Mouse (Mus musculus) adipose tissue, adult 10 weeks (tissue): ENCODE measurements around the gene Megf6. TPM values are rescaled to one million over a fixed set of nuclear protein-coding genes. Genes with fewer than 3 reads are reported as not detected.

Experiments
- polyA plus RNA-seq: library from polyadenylated mRNA; stranded (reverse); fragments of 350-450 nt; fragmentation: Illumina TruSeq; extraction: RNeasy Lipid Tissue Mini Kit (QIAGEN cat#74804); gene quantifications from one replicate; pipeline ENCODE4 v1.2.3, GENCODE M21; 2014; ENCODE audit warnings: low read depth, low replicate concordance

Gene Megf6
- polyA plus RNA-seq: 15.0 TPM

DNA sequence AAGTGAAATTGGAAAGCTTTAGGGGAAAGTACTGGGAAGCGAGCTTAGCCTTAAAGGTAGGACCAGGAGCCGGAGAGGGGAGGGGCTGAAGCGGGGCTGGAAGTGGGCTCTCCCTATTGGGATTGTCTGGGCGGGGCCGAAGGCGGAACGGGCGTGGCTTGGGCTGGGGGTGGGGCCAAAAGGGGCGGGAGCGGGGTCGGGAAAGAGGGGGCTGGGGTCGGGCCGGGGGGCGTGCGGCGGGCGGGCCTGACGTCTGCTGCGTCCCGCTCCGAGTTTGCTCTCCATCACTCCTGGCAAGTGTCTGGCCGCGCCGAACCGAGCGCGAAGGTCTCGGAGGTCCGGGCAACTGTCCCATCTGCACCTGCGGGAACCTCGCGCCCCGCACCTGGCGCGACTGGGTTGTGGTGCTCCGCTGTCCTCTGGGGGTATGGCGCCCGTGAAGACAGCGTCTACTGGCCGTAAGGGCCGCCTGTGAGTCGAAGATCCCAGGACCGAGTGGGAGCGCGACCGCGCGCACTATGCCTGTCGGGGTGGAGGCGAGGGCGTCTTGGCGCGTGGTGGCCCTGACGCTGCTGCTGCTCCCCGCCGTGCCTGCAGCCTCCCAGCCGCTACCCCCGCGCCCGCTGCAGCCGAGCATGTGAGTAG, at the start of gene Megf6:
Gene Megf6, plus strand, starts transcription at position 225 of the 645 bp plus-strand sequence.

DNA sequence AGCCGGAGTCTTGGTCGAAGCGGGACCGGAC, 30.5 kb upstream of the Megf6 start, which contains the start of gene Trp73:
Gene Trp73, minus strand, starts transcription at position 27 of the 31 bp plus-strand sequence.

DNA sequence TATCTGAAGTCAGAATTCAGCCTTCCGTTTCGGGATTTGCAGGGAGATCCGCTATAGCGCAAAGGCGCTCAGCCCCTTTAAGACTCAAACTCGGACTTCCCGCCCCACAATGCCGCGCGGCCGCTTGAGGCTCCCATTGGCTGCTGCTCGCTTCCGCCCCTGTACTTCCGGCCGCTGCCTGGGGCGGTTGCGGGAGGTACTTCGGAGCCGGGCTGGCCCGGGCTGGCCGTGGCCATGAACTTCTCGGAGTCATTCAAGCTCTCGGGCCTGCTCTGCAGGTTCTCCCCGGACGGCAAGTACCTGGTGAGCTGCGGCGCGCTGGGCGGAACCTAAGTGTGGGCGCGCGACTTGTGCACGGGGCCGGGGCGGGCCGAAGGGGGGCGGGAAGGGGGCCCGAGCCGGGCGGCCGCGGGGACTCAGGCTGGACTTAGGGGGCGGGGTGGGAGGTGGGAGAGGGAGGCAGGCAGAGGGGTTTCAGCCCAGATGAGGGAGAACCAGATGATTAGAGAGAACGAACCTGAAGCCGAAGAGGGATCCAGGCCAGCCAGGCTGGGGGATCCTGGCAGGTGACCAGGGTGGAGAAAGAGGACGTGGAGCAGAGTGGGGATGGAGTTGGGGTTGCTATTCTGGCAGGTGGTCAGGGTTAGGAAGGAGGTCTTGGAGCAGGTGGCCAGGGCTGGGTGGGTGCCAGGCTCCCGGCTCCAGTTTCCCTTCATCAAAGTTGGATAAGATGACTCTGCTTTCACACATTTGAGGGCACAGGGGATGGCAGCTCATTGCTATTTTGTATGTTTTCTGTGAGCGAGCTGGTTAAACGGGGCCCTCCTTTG, 28.1 kb upstream of the Megf6 start, which contains the start of gene Wrap73:
Gene Wrap73, plus strand, starts transcription at position 162 of the 830 bp plus-strand sequence.

DNA sequence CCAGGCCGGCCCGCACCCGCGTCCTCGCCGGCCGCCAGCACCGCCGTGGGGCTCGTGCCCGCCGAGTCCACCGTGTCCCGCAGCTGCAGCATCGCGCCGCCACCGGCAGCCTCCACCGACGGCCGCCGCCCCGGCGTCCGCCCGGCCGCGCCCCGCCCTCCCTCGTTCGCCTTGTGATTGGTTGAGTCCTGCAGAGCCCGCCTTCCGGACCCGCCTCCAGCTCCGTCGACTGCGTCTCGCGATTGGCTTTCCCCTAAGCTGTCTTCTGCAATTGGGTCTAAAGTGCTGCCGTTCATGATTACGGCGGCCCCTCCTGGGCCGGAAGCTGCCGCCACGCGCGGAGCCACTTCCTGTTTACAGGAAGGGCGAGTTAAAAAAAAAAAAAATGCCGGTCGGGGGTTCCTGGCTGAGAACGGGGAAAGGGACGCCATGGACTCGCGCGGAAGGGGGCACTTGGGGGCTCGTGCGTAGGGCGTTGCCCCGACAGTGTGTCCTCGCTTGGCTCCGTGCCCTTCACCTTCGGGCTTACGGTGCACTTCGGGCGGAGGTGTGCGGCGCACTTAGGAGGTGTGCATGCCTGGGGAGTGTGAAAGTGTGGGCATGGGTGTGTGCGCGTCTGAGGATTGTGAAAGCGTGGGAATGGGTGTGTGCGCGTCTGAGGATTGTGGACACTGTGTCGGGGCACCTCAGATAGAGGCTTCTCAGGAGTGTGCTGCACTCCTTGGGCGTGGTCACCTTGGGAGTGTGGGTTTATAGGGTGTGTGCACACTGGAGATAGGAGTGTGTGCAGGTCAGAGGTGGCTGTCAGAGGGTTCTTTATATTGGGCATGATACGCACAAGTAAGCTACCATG, 9.8 kb upstream of the Megf6 start, which contains the start of gene Tprgl:
Gene Tprgl, minus strand, starts transcription at position 129 of the 853 bp plus-strand sequence.

DNA sequence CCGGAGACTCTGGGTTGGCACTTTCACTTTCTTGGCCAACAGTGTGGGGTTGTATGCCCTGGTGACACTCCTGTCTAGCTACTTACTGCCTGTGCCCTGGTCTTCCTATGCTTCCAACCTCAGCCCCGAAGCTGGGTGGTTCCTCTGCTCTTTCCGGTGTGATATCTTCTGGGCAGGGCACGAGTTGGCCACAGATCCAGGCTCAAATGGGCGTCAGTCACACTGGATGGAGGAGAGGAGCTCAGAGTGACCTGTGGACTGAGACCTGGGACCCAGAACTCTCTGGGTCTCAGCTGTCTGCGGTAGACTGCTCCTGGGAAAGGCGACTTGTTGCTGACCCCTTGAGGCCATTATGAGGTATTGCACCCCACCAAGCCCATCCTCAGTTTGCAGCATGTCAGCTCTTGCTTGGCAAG, 130.9 kb downstream of the Megf6 start, which contains the start of gene Arhgef16:
Gene Arhgef16, minus strand, starts transcription at position 211 of the 416 bp plus-strand sequence.

Other genes with a start within 250 kb of the Megf6 start
- 24.2 TPM for gene A430005L14Rik, start 213.5 kb upstream of the Megf6 start, polyA plus RNA-seq
- gene Dffb, start 195.6 kb upstream of the Megf6 start, polyA plus RNA-seq: 10.6 TPM
- gene Cep104, start 195.5 kb upstream of the Megf6 start, polyA plus RNA-seq: 20.0 TPM
- 25.8 TPM for gene Lrrc47, start 159.0 kb upstream of the Megf6 start, polyA plus RNA-seq
- gene Smim1, start 144.5 kb upstream of the Megf6 start, polyA plus RNA-seq: 172 TPM
- gene Ccdc27, start 128.1 kb upstream of the Megf6 start, polyA plus RNA-seq: 1.4 TPM
- 0.68 TPM for gene Trp73, start 30.5 kb upstream of the Megf6 start, polyA plus RNA-seq
- gene Wrap73, start 28.4 kb upstream of the Megf6 start, polyA plus RNA-seq: 7.9 TPM
- gene Tprgl, start 10.1 kb upstream of the Megf6 start, polyA plus RNA-seq: 117 TPM
- 19.9 TPM for gene Arhgef16, start 130.9 kb downstream of the Megf6 start, polyA plus RNA-seq
- gene B230104I21Rik, start 165.4 kb downstream of the Megf6 start, polyA plus RNA-seq: not detected